Mouse (Mus musculus) C2C12 (cell line): ENCODE measurements at regions not wholly inside any gene's neighbourhood (a gene's known extent, or its start where the extent isn't known, plus 50 kb on each side); places are given as distances from the start of the nearest gene placed in this dataset.
"Not testable (repeated sequence)": the region's sequence is repeated elsewhere in the genome, so short reads cannot be mapped to it uniquely, and the experiment has no call there.

ENCODE experiments used
- H3K27me3 ChIP-seq: one replicate; pipeline ENCODE4 v1.6.1; 2011; ENCODE audit not compliant: control insufficient read depth, insufficient read depth, insufficient read length
- H3K36me3 ChIP-seq: one replicate; pipeline ENCODE4 v1.6.1; 2011; ENCODE audit not compliant: control insufficient read depth, insufficient read depth
- H3K4me3 ChIP-seq: one replicate; pipeline ENCODE4 v1.5.1; 2011; ENCODE audit warnings: mild to moderate bottlenecking, control low read depth; ENCODE audit not compliant: poor library complexity, insufficient read depth, severe bottlenecking
- H3K79me2 ChIP-seq: one replicate; pipeline ENCODE4 v1.6.1; 2011; ENCODE audit not compliant: control insufficient read depth, insufficient read depth
- H3K79me3 ChIP-seq: one replicate; pipeline ENCODE4 v1.6.1; 2011; ENCODE audit warnings: low read depth, control low read depth
- H3ac ChIP-seq: one replicate; pipeline ENCODE3; 2011; ENCODE audit warnings: low read depth; ENCODE audit not compliant: control insufficient read depth, insufficient read length
- CEBPB ChIP-seq: IDR thresholded peaks from one replicate; pipeline ENCODE4 v1.6.1; 2011; ENCODE audit warnings: low read depth, mild to moderate bottlenecking, control low read depth, moderate library complexity
- CTCF ChIP-seq: IDR thresholded peaks from one replicate; pipeline ENCODE4 v1.5.1; 2011; ENCODE audit not compliant: control insufficient read depth, insufficient read depth, insufficient read length
- FOSL1 ChIP-seq: IDR thresholded peaks from one replicate; pipeline ENCODE4 v1.8.0; 2011; ENCODE audit warnings: mild to moderate bottlenecking, low read length; ENCODE audit not compliant: poor library complexity, insufficient read depth, severe bottlenecking
- MAX ChIP-seq: IDR thresholded peaks from one replicate; pipeline ENCODE4 v1.6.1; 2011; ENCODE audit warnings: mild to moderate bottlenecking, control low read depth
- MYOD1 ChIP-seq: IDR thresholded peaks from one replicate; pipeline ENCODE4 v1.6.1; 2011; ENCODE audit warnings: low read depth; ENCODE audit not compliant: control insufficient read depth, insufficient read length
- MYOG ChIP-seq: IDR thresholded peaks from one replicate; pipeline ENCODE4 v1.6.1; 2011; ENCODE audit not compliant: control insufficient read depth, insufficient read length; ENCODE audit errors: extremely low read depth
- USF1 ChIP-seq: IDR thresholded peaks from one replicate; pipeline ENCODE4 v1.6.1; 2011; ENCODE audit warnings: low read depth, mild to moderate bottlenecking, control low read depth, moderate library complexity

- TF ChIP-seq CTCF, result no peak
- no peaks in the 10 kb centered on the region for H3K79me3 ChIP-seq
Observed at GRCm38 (mm10) chr13:31050160-31050788, 76.3 kb downstream of the Gm5447 start.

GRCm38 (mm10) chr13:31051586-31051985 is 77.6 kb downstream of the Gm5447 start:
- not testable (repeated sequence) for H3K4me3 ChIP-seq, H3K79me2 ChIP-seq, H3K36me3 ChIP-seq, H3K27me3 ChIP-seq, H3K79me3 ChIP-seq, H3ac ChIP-seq

More at GRCm38 (mm10) chr13:31050160-31050788, 76.3 kb downstream of the Gm5447 start:
- Histone ChIP-seq H3K79me2 (no peaks in the 10 kb centered on the region), H3K4me3 (no peak overlapping the region), H3K36me3 (no peaks in the 10 kb centered on the region), H3K27me3 (no peaks in the 10 kb centered on the region), H3ac (no peak overlapping the region)

GRCm38 (mm10) chr13:31054356-31054755 is 80.4 kb downstream of the Gm5447 start:
- Histone ChIP-seq H3K79me3 (no peaks in the 10 kb centered on the region), H3K27me3 (no peaks in the 10 kb centered on the region), H3K36me3 (no peaks in the 10 kb centered on the region), H3ac (no peak overlapping the region), H3K79me2 (no peaks in the 10 kb centered on the region), H3K4me3 (no peak overlapping the region)
- TF ChIP-seq USF1, result no peak
- TF ChIP-seq CTCF, result no peak
- no peak for TF ChIP-seq CEBPB
- no peak for TF ChIP-seq MYOG
- TF ChIP-seq MAX, result no peak

GRCm38 (mm10) chr13:31055376-31056083 is 81.5 kb downstream of the Gm5447 start:
- no peaks in the 10 kb centered on the region for H3K79me2 ChIP-seq
- no peaks in the 10 kb centered on the region for H3K27me3 ChIP-seq
- TF ChIP-seq FOSL1 (no peak), CEBPB (no peak), CTCF (no peak), MAX (no peak)
- no peaks in the 10 kb centered on the region for H3K79me3 ChIP-seq
- H3ac ChIP-seq, result no peak overlapping the region
- no peak overlapping the region for H3K4me3 ChIP-seq
- H3K36me3 ChIP-seq, result no peaks in the 10 kb centered on the region

GRCm38 (mm10) chr13:31056154-31056871 is 82.3 kb downstream of the Gm5447 start:
- TF ChIP-seq CEBPB, result no peak
- TF ChIP-seq FOSL1, result no peak
- no peak for TF ChIP-seq MYOG
- TF ChIP-seq CTCF, result no peak
- no peak for TF ChIP-seq USF1
- TF ChIP-seq MAX, result no peak
- TF ChIP-seq MYOD1, result no peak
- Histone ChIP-seq H3K79me2 (no peaks in the 10 kb centered on the region), H3K36me3 (no peaks in the 10 kb centered on the region), H3ac (no peak overlapping the region), H3K79me3 (no peaks in the 10 kb centered on the region), H3K27me3 (no peaks in the 10 kb centered on the region), H3K4me3 (no peak overlapping the region)

GRCm38 (mm10) chr13:31060916-31061431 is 87.0 kb downstream of the Gm5447 start:
- TF ChIP-seq MYOD1 (peak; percentile 96), CTCF (no peak), FOSL1 (peak; percentile 42), MYOG (no peak), MAX (no peak), CEBPB (no peak), USF1 (no peak)
- Histone ChIP-seq H3ac (no peak overlapping the region), H3K27me3 (no peaks in the 10 kb centered on the region), H3K4me3 (no peak overlapping the region), H3K79me2 (no peaks in the 10 kb centered on the region), H3K36me3 (no peaks in the 10 kb centered on the region), H3K79me3 (no peaks in the 10 kb centered on the region)
